In the genomic region with DNA sequence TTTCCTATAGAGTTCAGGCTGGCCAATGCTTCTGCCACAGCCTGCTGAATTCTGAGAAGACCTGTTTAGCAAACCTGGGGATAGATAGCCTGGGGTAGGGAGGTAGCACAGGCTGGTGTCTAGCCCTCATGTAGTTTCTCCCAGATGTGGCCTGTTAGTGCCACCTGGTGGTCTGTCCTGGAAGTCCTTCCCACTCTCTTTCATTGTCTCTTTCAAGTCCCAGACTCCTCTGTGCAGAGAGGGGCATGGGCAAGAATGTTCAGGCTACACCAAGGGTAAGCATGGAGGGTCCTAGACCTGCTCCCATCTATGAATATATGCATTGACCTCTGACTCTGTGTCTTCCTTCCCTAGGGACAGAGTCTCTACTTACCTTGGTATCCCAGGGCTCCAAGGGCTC, we compare ENCODE assay signal across 9 mouse cellular contexts. TPM values are rescaled to one million over a fixed set of nuclear protein-coding genes. Genes with fewer than 3 reads are reported as not detected.
DNase-seq lines count a peak whose midpoint lies in the region; ATAC-seq and TF ChIP-seq lines count a peak whose summit lies in the region.
"Had no signal": no experiment of that assay in that cellular context is flagged by ENCODE, and none has a peak within 500 bp of the region (broad histone marks: within the 10 kb centered on the region; RNA-seq: fewer than 3 reads in every experiment).

No protein-coding gene starts in this region.

- DNase-seq in G1E (ENCODE audit: low spot score): peak; percentile 36
- DNase-seq in c-Kit-positive CD71-positive TER-119-positive erythroid progenitor cells, embryonic 14.5 days (ENCODE audit: low spot score): peak; percentile 60
- peak; percentile 52 for DNase-seq in layer of hippocampus, adult 9-11 months
- DNase-seq in lung, postnatal 14 days: peak; percentile 82
- peak; percentile 89 for DNase-seq in retina, embryonic 14.5 days (ENCODE audit: low spot score)
- DNase-seq in thymus, postnatal 14 days: peak; percentile 84

- no peaks in the 10 kb centered on the region for H3K36me3 ChIP-seq in G1E (replicated peaks)
- H3K36me3 ChIP-seq in forebrain, embryonic 16.5 days (ENCODE audit: control insufficient read depth, insufficient read depth): no peaks in the 10 kb centered on the region
- no peaks in the 10 kb centered on the region for H3K36me3 ChIP-seq in hindbrain, embryonic 13.5 days

- peak; percentile 76 for TF ChIP-seq CTCF in G1E (IDR thresholded peaks at IDR 0.05; ENCODE audit: low read depth, low read length)

- no peaks in the 10 kb centered on the region for H3K4me1 ChIP-seq in G1E (ENCODE audit: insufficient read depth, low read depth, low read length)
- no peaks in the 10 kb centered on the region for H3K4me1 ChIP-seq in forebrain, embryonic 16.5 days (replicated peaks; ENCODE audit: control insufficient read depth, insufficient read depth, low read length)
- H3K4me1 ChIP-seq in hindbrain, embryonic 13.5 days (replicated peaks): no peaks in the 10 kb centered on the region
- H3K4me1 ChIP-seq: heart, embryonic 13.5 days had no signal

- 0 out of 2 replicates have a peak, but pooled peaks have one; percentile 49 for ATAC-seq in G1E (ENCODE audit: extremely low read depth, insufficient number of reproducible peaks, low FRiP score, poor library complexity, severe bottlenecking)
- ATAC-seq in forebrain, embryonic 16.5 days: peak; percentile 69
- ATAC-seq in hindbrain, embryonic 13.5 days (ENCODE audit: low FRiP score): peak; percentile 61; the same call in 1 of the 2 replicates

- no peak overlapping the region for H3K4me2 ChIP-seq in forebrain, embryonic 16.5 days (ENCODE audit: low read length)
- no peak overlapping the region for H3K4me2 ChIP-seq in hindbrain, embryonic 13.5 days
- H3K4me2 ChIP-seq: heart, embryonic 13.5 days had no signal

- no peak overlapping the region for H3K9ac ChIP-seq in forebrain, embryonic 16.5 days (replicated peaks; ENCODE audit: low read depth, low read length)
- H3K9ac ChIP-seq in hindbrain, embryonic 13.5 days: no peak overlapping the region
- H3K9ac ChIP-seq: heart, embryonic 13.5 days had no signal

- H3K27me3 ChIP-seq in G1E (ENCODE audit: insufficient read depth, low read length): peaks cover 27% of the 10 kb centered on the region
- H3K27me3 ChIP-seq in forebrain, embryonic 16.5 days (replicated peaks; ENCODE audit: control insufficient read depth, insufficient read depth, low read length): no peaks in the 10 kb centered on the region
- H3K27me3 ChIP-seq in hindbrain, embryonic 13.5 days: peaks cover 10% of the 10 kb centered on the region; the same call in 1 of the 2 replicates

- no peak overlapping the region for H3K27ac ChIP-seq in forebrain, embryonic 16.5 days (ENCODE audit: low read length)
- no peak overlapping the region for H3K27ac ChIP-seq in hindbrain, embryonic 13.5 days
- H3K27ac ChIP-seq: heart, embryonic 13.5 days had no signal

- H3K9me3 ChIP-seq in G1E (replicated peaks): no peaks in the 10 kb centered on the region
- H3K9me3 ChIP-seq in forebrain, embryonic 16.5 days (ENCODE audit: control insufficient read depth, low read length): no peaks in the 10 kb centered on the region
- H3K9me3 ChIP-seq in hindbrain, embryonic 13.5 days: no peaks in the 10 kb centered on the region
- H3K9me3 ChIP-seq: heart, embryonic 13.5 days had no signal

- H3K4me3 ChIP-seq in G1E (ENCODE audit: low read depth, low read length): no peak overlapping the region
- no peak overlapping the region for H3K4me3 ChIP-seq in forebrain, embryonic 16.5 days (replicated peaks; ENCODE audit: low read length)
- no peak overlapping the region for H3K4me3 ChIP-seq in hindbrain, embryonic 13.5 days
- H3K4me3 ChIP-seq: heart, embryonic 13.5 days had no signal

RNA-seq across cellular contexts. Expression of a gene that starts 15.8 kb away (rescaled TPM):
- total RNA-seq in G1E (2014; fragmentation: Nextera tagmentation): 1.3 and 1.4 TPM in 2 replicates
- total RNA-seq in G1E (2017): 1.3 and 1.5 TPM in 2 replicates
- 1.5 and 1.7 TPM in 2 replicates for polyA plus RNA-seq in G1E (2012)
- 15.2 and 19.0 TPM in 2 replicates for polyA plus RNA-seq in forebrain, embryonic 16.5 days (2015; fragmentation: Nextera tagmentation; extraction: Ambion mirVana)
- 21.6 and 23.4 TPM in 2 replicates for polyA plus RNA-seq in hindbrain, embryonic 13.5 days (2015; fragmentation: Nextera tagmentation; extraction: Ambion mirVana)

RNA-seq across cellular contexts. Expression of a gene that starts 43.0 kb away (rescaled TPM):
- not detected in 2 replicates for total RNA-seq in G1E (2014; fragmentation: Nextera tagmentation)
- 0.06 and 0.22 TPM in 2 replicates for total RNA-seq in G1E (2017)
- polyA plus RNA-seq in G1E (2012): not detected in 2 replicates
- polyA plus RNA-seq in forebrain, embryonic 16.5 days (2015; fragmentation: Nextera tagmentation; extraction: Ambion mirVana): 8.3 and 10.9 TPM in 2 replicates
- 5.7 and 7.8 TPM in 2 replicates for polyA plus RNA-seq in hindbrain, embryonic 13.5 days (2015; fragmentation: Nextera tagmentation; extraction: Ambion mirVana)

Comparison
In these comparisons a context has a peak if more than half of its experiments do, and no peak if none do; other contexts are left out.
1. DNase-seq: peak in every context shown above with its lines; median percentile 89 in retina, embryonic 14.5 days; 84 in thymus, postnatal 14 days; 82 in lung, postnatal 14 days; 60 in c-Kit-positive CD71-positive TER-119-positive erythroid progenitor cells, embryonic 14.5 days; 52 in layer of hippocampus, adult 9-11 months; 36 in G1E.